Mouse (Mus musculus) cerebellum, adult (tissue): ENCODE measurements around the gene Efhb.

Experiments
- ATAC-seq: cut with Nextera tagmentation; 2 replicates; pipeline ENCODE4 v1.9.2; 2017; ENCODE audit warnings: mild to moderate bottlenecking, moderate library complexity, mixed read lengths; ENCODE audit not compliant: insufficient number of reproducible peaks, low FRiP score, low TSS enrichment

Efhb gene

GRCm38 (mm10) chr17:53386863-53387262 lies 76.3 kb downstream of the Efhb start:
- no peak for ATAC-seq

- ATAC-seq: no peak
Measured at GRCm38 (mm10) chr17:53364111-53364510, 99.0 kb downstream of the Efhb start.
